Mouse (Mus musculus): ENCODE results near the gene Plpp7. TPM values are rescaled to one million over a fixed set of nuclear protein-coding genes. Genes with fewer than 3 reads are reported as not detected.

Gene Plpp7
- polyA plus RNA-seq, 1 experiment from 2014 or later = 21.7 TPM

- Histone ChIP-seq H3K4me3 (peak overlapping the region; percentile 27), H3K9ac (peak overlapping the region; percentile 67), H3K27me3 (peaks cover 79% of the 10 kb centered on the region), H3K9me3 (no peaks in the 10 kb centered on the region), H3K36me3 (no peaks in the 10 kb centered on the region), H3K27ac (no peak overlapping the region; the same call in 1 of the 2 replicates), H3K4me1 (replicated peaks) (peaks cover 25% of the 10 kb centered on the region), H3K4me2 (peak overlapping the region; percentile 54)
- 10% methylated on average over 35 of the region's 35 CpGs for WGBS
- no peak for ATAC-seq (ENCODE audit: low FRiP score)
Observed at GRCm38 (mm10) chr2:32088372-32088981, 6.9 kb upstream of the Plpp7 start.

- Histone ChIP-seq H3K27ac (no peak overlapping the region), H3K36me3 (no peaks in the 10 kb centered on the region), H3K9me3 (no peaks in the 10 kb centered on the region), H3K9ac (no peak overlapping the region), H3K4me2 (no peak overlapping the region), H3K27me3 (peaks cover 68% of the 10 kb centered on the region), H3K4me1 (replicated peaks) (peaks cover 16% of the 10 kb centered on the region), H3K4me3 (no peak overlapping the region)
- WGBS = 74% methylated on average over 3 of the region's 3 CpGs
- ATAC-seq (ENCODE audit: low FRiP score) = no peak
Observed at GRCm38 (mm10) chr2:32089606-32090005, 5.7 kb upstream of the Plpp7 start.

- no peak overlapping the region for H3K4me3 ChIP-seq
- H3K4me2 ChIP-seq = no peak overlapping the region
- no peaks in the 10 kb centered on the region for H3K36me3 ChIP-seq
- no peaks in the 10 kb centered on the region for H3K9me3 ChIP-seq
- WGBS = 45% methylated on average over 2 of the region's 2 CpGs
- peaks cover 16% of the 10 kb centered on the region for H3K4me1 ChIP-seq (replicated peaks)
- H3K27me3 ChIP-seq = peaks cover 64% of the 10 kb centered on the region
- no peak overlapping the region for H3K27ac ChIP-seq
- H3K9ac ChIP-seq = no peak overlapping the region
- ATAC-seq (ENCODE audit: low FRiP score) = no peak
Observed at GRCm38 (mm10) chr2:32090145-32090544, 5.2 kb upstream of the Plpp7 start.

- Histone ChIP-seq H3K27me3 (peaks cover 46% of the 10 kb centered on the region), H3K27ac (no peak overlapping the region), H3K9ac (no peak overlapping the region), H3K4me1 (replicated peaks) (peaks cover 30% of the 10 kb centered on the region), H3K9me3 (no peaks in the 10 kb centered on the region), H3K4me3 (no peak overlapping the region), H3K36me3 (no peaks in the 10 kb centered on the region), H3K4me2 (no peak overlapping the region)
- no peak for ATAC-seq (ENCODE audit: low FRiP score)
- 63% methylated on average over 3 of the region's 3 CpGs for WGBS
Observed at GRCm38 (mm10) chr2:32091956-32092355, 3.4 kb upstream of the Plpp7 start.

GRCm38 (mm10) chr2:32094001-32094707 is 1.2 kb upstream of the Plpp7 start:
- peaks cover 24% of the 10 kb centered on the region for H3K27me3 ChIP-seq
- H3K36me3 ChIP-seq = peaks cover 4% of the 10 kb centered on the region; the same call in 1 of the 2 replicates
- H3K9ac ChIP-seq = no peak overlapping the region
- peaks cover 24% of the 10 kb centered on the region for H3K4me1 ChIP-seq (replicated peaks)
- no peak for ATAC-seq (ENCODE audit: low FRiP score)
- no peaks in the 10 kb centered on the region for H3K9me3 ChIP-seq
- no peak overlapping the region for H3K4me2 ChIP-seq
- 90% methylated on average over 7 of the region's 7 CpGs for WGBS
- no peak overlapping the region for H3K4me3 ChIP-seq
- no peak overlapping the region for H3K27ac ChIP-seq

GRCm38 (mm10) chr2:32096122-32096420 is 743 bp downstream of the Plpp7 start:
- Histone ChIP-seq H3K27ac (peak overlapping the region; percentile 89), H3K9me3 (no peaks in the 10 kb centered on the region), H3K36me3 (peaks cover 19% of the 10 kb centered on the region), H3K4me1 (replicated peaks) (peaks cover 23% of the 10 kb centered on the region), H3K27me3 (0 out of 2 replicates have a peak, but pooled peaks cover 9% of the 10 kb centered on the region), H3K4me3 (peak overlapping the region; percentile 57), H3K4me2 (peak overlapping the region; percentile 89), H3K9ac (peak overlapping the region; percentile 84)
- ATAC-seq (ENCODE audit: low FRiP score) = no peak; the same call in 1 of the 2 replicates
- 70% methylated on average over 10 of the region's 10 CpGs for WGBS

GRCm38 (mm10) chr2:32102944-32103343 is 7.6 kb downstream of the Plpp7 start:
- Histone ChIP-seq H3K4me2 (no peak overlapping the region), H3K9me3 (no peaks in the 10 kb centered on the region), H3K4me1 (replicated peaks) (peaks cover 29% of the 10 kb centered on the region), H3K27ac (no peak overlapping the region), H3K4me3 (no peak overlapping the region), H3K27me3 (no peaks in the 10 kb centered on the region; the same call in 1 of the 2 replicates), H3K36me3 (peaks cover 21% of the 10 kb centered on the region), H3K9ac (no peak overlapping the region)
- 59% methylated on average over 5 of the region's 5 CpGs for whole genome bisulfite sequencing
- no peak for ATAC-seq (ENCODE audit: low FRiP score)

GRCm38 (mm10) chr2:32103557-32103956 is 8.2 kb downstream of the Plpp7 start:
- WGBS = 79% methylated on average over 7 of the region's 7 CpGs
- no peak overlapping the region for H3K4me3 ChIP-seq
- H3K4me2 ChIP-seq = no peak overlapping the region
- H3K9me3 ChIP-seq = no peaks in the 10 kb centered on the region
- no peaks in the 10 kb centered on the region; the same call in 1 of the 2 replicates for H3K27me3 ChIP-seq
- no peak for ATAC-seq (ENCODE audit: low FRiP score)
- no peak overlapping the region; the same call in 1 of the 2 replicates for H3K9ac ChIP-seq
- peaks cover 23% of the 10 kb centered on the region for H3K36me3 ChIP-seq
- H3K27ac ChIP-seq = no peak overlapping the region
- peaks cover 29% of the 10 kb centered on the region for H3K4me1 ChIP-seq (replicated peaks)

- Histone ChIP-seq H3K27me3 (no peaks in the 10 kb centered on the region; the same call in 1 of the 2 replicates), H3K4me1 (replicated peaks) (peaks cover 29% of the 10 kb centered on the region), H3K4me3 (no peak overlapping the region), H3K9ac (no peak overlapping the region), H3K4me2 (no peak overlapping the region), H3K36me3 (peaks cover 25% of the 10 kb centered on the region), H3K9me3 (no peaks in the 10 kb centered on the region), H3K27ac (no peak overlapping the region)
- no peak for ATAC-seq (ENCODE audit: low FRiP score)
- 82% methylated on average over 7 of the region's 7 CpGs for WGBS
Observed at GRCm38 (mm10) chr2:32104122-32104521, 8.8 kb downstream of the Plpp7 start.

GRCm38 (mm10) chr2:32105117-32105913 is 10.0 kb downstream of the Plpp7 start:
- no peaks in the 10 kb centered on the region for H3K9me3 ChIP-seq
- peaks cover 29% of the 10 kb centered on the region for H3K4me1 ChIP-seq (replicated peaks)
- peaks cover 25% of the 10 kb centered on the region for H3K36me3 ChIP-seq
- no peak overlapping the region for H3K4me3 ChIP-seq
- H3K9ac ChIP-seq = no peak overlapping the region; the same call in 1 of the 2 replicates
- no peak for ATAC-seq (ENCODE audit: low FRiP score)
- no peaks in the 10 kb centered on the region; the same call in 1 of the 2 replicates for H3K27me3 ChIP-seq
- H3K27ac ChIP-seq = peak overlapping the region; percentile 62
- no peak overlapping the region for H3K4me2 ChIP-seq
- 49% methylated on average over 16 of the region's 16 CpGs for WGBS

GRCm38 (mm10) chr2:32105930-32106329 is 10.6 kb downstream of the Plpp7 start:
- H3K4me2 ChIP-seq = no peak overlapping the region
- no peaks in the 10 kb centered on the region for H3K9me3 ChIP-seq
- no peaks in the 10 kb centered on the region; the same call in 1 of the 2 replicates for H3K27me3 ChIP-seq
- no peak overlapping the region for H3K9ac ChIP-seq
- WGBS = 85% methylated on average over 7 of the region's 7 CpGs
- H3K27ac ChIP-seq = peak overlapping the region; percentile 62; the same call in 1 of the 2 replicates
- peaks cover 32% of the 10 kb centered on the region for H3K4me1 ChIP-seq (replicated peaks)
- peaks cover 25% of the 10 kb centered on the region for H3K36me3 ChIP-seq
- no peak for ATAC-seq (ENCODE audit: low FRiP score)
- H3K4me3 ChIP-seq = no peak overlapping the region

- H3K36me3 ChIP-seq = peaks cover 29% of the 10 kb centered on the region
- H3K9me3 ChIP-seq = no peaks in the 10 kb centered on the region
- ATAC-seq (ENCODE audit: low FRiP score) = no peak
- H3K4me1 ChIP-seq (replicated peaks) = 0 out of 2 replicates have a peak, but pooled peaks cover 3% of the 10 kb centered on the region
- 95% methylated on average over 1 of the region's 1 CpGs for WGBS
- no peaks in the 10 kb centered on the region for H3K27me3 ChIP-seq
- H3K4me3 ChIP-seq = no peak overlapping the region
- no peak overlapping the region for H3K27ac ChIP-seq
- H3K4me2 ChIP-seq = no peak overlapping the region
- no peak overlapping the region for H3K9ac ChIP-seq
Observed at GRCm38 (mm10) chr2:32111268-32111667, 15.9 kb downstream of the Plpp7 start.

Data from hindbrain, embryonic 13.5 days (tissue).